Mouse (Mus musculus) adrenal gland, postnatal 4 days (tissue): ENCODE measurements around the gene Srcin1. TPM values are rescaled to one million over a fixed set of nuclear protein-coding genes. Genes with fewer than 3 reads are reported as not detected.

Experiments
- DNase-seq, 2 experiments: peaks; one replicate each; pipeline ENCODE4 v3.0.0; 2021 to 2022; ENCODE audit warnings: low spot score in 2 of 2, mixed read lengths in 2 of 2
- total RNA-seq, 2 experiments: library from RNA; stranded (reverse); gene quantifications; 2 replicates each; pipeline ENCODE4 v1.2.3; 2021

The Srcin1 gene
- total RNA-seq, 2 experiments from 2014 or later, result 12.0 to 14.3 TPM

DNA sequence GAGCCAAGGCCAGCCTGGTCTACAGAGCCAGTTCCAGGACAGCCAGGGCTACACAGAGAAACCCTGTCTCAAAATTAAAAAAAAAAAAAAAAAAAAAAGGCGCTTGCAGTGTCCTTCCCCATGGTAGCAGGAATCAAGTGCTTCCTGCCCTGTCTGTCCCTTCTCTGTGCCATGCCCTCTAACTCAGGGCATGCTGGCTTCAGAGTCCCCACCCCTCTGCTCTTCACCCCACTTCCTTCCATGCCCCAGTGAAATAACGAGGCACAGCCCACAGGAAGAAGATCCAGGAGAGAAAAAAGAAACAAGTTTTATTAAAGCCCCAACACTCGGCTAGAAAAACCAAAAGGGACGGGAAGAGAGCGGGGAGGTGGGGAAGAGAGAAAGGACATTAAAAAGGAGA, 66.9 kb downstream of the Srcin1 start:
- no peak for DNase-seq

DNA sequence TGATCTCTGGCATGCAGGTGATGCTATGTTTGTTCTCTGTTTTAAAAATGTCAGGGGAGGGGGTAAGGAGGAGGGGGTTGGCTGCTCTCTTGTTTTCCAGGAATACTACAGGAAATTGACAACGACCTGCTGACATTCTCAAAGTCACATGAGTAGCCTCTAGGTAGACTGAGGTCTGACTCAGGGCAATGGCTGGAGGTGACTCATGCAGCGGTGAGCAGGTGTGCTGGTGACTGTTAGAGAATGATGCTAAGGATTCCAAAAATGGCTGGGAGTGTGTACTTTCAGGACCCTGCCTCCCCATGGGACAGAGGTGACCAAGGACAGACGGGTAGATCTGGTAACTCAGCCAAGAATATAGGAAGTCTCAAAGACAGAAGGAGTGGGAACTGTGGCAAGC, 67.8 kb downstream of the Srcin1 start:
- DNase-seq, result no peak

DNA sequence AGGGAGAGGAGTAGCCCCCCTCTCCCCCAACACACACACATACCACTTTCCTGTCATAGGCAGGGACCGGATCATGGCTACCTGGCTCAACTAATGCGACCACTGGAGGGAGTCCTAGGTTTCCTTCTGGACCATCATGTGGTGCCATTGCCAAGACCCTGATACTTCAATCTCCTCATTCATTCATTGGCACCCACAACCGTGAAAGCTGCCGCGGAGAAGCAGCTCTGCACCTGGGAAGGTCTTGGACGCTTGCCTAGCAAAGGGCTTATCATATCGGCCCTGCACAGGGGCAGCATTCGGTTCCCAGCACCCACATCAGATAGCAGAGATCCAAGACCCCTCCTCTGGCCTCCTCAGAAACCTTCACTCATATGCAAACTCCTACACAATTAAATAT, 69.7 kb downstream of the Srcin1 start:
- DNase-seq, result no peak

DNA sequence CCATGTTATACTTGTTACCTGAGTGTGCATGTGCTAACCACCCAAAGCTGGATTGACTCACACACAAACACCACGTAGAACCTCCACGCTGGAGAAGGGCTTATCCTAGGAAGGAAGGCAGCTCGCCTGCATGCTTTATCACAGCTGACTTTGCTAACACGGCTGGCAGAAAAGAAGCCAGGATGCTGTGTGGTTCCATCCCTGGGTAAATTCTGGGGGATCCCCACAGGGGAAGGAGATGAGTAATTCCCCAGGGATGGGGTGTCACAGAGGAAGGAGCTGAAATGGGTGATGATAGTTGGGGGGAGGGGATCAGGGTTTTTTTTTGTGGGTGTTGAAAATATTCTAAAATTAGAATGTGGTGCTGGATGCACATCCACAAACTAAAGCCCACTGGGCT, 70.2 kb downstream of the Srcin1 start:
- no peak for DNase-seq

- DNase-seq, result no peak
Observed at GRCm38 (mm10) chr11:97502846-97503245, 73.1 kb downstream of the Srcin1 start.

- DNase-seq, result no peak
Observed at GRCm38 (mm10) chr11:97502383-97502782, 73.6 kb downstream of the Srcin1 start.

GRCm38 (mm10) chr11:97500720-97501448, 75.1 kb downstream of the Srcin1 start:
- DNase-seq, result no peak

DNA sequence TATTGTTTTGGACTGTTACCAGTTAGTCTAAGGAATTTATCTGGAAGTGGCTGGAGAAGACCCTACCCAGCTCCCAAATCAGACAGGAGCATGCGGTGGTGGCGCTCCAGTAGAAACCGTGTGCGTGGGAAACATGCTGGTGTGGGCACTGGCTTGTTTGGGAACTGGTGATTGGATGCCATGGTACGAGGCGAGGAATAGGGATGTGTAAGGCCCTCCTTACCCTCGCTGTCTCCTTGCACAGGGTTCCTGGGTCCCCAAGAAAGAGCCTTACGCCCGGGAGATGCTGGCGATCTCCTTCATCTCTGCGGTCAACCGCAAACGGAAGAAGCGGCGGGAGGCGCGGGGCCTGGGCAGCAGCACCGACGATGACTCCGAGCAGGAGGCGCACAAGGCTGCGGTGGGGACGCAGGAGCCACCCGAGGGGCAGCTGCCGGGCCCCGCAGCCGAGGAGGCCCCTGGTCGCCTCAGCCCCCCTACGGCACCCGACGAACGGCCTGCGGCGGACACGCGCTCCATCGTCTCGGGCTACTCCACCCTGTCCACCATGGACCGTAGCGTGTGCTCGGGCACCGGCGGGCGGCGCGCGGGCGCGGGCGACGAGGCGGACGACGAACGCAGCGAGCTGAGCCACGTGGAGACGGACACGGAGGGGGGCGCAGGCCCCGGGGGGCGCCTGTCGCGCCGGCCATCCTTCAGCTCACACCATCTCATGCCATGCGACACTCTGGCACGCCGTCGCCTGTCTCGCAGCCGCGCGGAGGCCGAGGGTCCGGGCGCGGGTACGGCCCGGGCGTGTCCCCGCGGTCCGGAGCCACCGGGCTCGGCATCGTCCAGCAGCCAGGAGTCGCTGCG, 75.9 kb downstream of the Srcin1 start, which contains the start of gene 4933428G20Rik:
TSS of gene 4933428G20Rik (minus strand) at position 476 of the 855 bp plus-strand sequence.
- no peak for DNase-seq

DNA sequence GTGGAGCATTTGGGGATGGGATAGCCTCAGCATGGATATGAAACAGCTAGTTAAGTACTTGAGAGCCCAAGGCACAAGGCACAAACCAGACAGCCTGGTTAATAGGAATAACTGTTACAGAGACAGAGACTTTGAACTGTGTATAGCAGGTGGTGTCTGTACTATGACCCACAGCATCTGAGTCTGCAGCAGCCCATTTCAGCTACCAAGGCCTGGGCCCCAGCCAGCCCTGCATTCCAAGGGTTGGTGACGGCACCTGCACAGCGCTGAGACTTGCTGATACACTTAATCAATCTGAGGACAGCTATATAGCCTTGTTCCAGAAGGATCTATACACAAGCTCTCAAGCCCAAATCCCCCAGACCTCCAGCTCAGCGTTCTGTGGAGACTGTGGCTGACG, 78.4 kb downstream of the Srcin1 start:
- no peak for DNase-seq

DNA sequence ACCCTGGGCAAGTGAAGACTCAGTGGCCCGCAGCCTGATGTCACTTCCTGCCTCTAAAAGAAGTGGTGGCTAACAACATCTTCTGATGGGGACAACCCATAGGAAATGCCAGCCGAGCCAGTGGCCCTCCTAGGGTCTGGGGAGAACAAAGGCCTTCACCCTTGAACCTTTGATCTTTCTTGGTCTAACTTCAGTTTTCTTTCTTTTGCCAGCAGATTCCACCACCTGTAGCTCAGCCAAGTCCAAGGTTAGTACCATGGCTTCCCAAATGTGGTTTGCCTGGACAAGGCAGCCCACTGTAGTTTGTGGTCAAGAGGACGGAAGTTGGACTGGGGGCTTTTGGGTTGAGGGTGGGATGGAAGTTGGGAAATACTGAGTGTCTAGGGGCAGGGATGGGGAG, 83.2 kb downstream of the Srcin1 start:
- DNase-seq, result no peak

- no peak for DNase-seq
Observed at GRCm38 (mm10) chr11:97491640-97492039, 84.3 kb downstream of the Srcin1 start.

- peak; percentile 61 to 69 for DNase-seq
Observed at GRCm38 (mm10) chr11:97489589-97490324, 86.2 kb downstream of the Srcin1 start.

- DNase-seq, result no peak
Observed at GRCm38 (mm10) chr11:97487656-97488055, 88.3 kb downstream of the Srcin1 start.

DNA sequence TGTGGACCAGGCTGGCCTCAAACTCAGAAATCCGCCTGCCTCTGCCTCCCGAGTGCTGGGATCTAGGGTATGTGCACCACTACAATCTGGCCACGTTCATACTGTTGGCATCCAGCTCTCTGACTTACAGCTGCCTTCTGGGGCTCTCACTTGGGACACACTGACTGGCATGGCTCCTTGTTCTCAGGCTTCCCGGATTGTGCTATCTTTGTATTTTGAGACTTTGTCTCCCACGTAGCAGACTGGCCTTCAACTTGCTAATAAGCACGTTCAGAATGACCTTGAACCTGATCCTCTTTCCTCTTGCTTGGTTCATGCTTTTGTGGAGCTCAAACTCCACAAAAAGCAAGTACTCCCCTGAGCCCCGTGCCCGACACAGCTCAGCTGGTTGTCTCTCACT, 90.3 kb downstream of the Srcin1 start:
- DNase-seq, result no peak

GRCm38 (mm10) chr11:97479824-97480223, 96.2 kb downstream of the Srcin1 start:
- no peak for DNase-seq

DNA sequence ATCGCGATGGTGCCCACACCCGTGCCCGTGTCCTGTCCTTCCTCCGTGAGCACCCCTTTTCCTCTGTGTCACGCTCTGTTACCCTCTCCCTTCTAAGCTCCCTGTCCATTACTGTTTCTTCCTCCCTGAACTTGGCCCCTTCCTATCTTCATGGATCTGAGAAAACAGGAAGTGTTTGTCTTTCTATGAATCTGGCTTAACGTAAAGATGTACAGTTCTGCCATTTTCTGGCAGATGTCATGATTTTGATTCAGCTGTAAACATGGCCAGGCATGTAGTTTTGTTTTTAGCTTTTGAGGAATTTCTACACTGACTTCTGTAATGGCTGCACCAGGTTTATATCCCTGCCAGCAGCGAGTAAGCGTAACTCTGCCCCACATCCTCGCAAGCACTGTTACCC, 96.9 kb downstream of the Srcin1 start:
- no peak for DNase-seq

GRCm38 (mm10) chr11:97478345-97478744, 97.6 kb downstream of the Srcin1 start:
- no peak for DNase-seq

- no peak for DNase-seq
Observed at GRCm38 (mm10) chr11:97477431-97477830, 98.6 kb downstream of the Srcin1 start.

DNA sequence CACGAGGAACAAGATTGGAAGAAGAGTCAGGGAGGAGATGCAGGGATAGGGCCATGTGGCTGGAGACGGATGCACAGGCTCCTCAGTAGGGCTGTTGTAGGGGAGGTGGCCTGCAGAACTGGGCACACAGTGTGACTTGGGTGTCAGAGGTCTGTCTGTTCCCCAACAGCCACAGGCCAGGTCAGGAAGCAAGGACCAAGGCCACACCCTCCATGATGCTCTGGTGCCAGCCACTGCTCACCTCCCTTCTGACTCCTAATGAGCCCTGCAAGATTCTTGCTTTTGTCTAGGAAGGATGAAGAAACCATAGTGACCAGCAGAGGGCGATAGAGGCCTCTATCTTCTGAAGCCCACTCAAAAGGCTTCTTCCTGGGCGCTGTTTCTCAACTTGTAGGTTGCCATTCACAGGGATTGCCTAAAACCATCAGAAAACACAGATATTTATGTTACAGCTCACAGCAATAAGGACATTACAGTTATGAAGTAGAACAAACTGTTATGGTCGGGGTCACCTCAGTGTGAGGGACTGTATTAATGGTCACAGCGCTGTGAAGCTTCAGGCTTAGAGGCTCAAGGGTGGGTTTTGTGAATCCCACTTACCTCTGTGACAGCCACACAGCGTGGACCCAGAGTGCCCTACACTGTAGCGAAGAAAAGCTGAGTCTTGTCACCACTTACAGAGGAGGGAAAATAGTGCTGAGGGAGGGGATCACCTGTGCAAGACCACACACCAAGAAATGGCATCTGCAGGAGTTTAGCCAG, 99.5 kb downstream of the Srcin1 start:
- no peak for DNase-seq

- DNase-seq, result no peak
Observed at GRCm38 (mm10) chr11:97471276-97471675, 104.7 kb downstream of the Srcin1 start.

DNA sequence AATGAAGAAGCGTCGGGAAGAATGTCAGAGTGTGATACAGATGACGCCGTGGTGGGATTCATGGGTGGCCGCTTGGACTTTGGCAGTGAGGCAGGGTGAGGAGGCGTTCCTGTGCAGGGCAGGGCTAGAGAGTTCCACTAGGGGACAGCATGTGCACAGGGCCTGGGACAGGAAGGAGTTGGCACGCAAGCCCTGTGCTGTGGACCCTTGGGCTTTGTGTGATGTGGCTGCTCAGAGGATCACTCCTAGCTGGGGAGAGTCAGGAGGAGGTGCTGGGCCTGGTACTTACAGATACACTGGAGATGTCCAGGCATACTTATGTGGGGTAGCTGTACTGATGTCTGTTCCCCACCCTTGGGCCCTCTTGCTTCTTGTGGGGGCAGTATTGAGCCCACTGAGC, 106.2 kb downstream of the Srcin1 start:
- DNase-seq, result no peak
